Mouse (Mus musculus): ENCODE data around the gene Tmem234.

DNA sequence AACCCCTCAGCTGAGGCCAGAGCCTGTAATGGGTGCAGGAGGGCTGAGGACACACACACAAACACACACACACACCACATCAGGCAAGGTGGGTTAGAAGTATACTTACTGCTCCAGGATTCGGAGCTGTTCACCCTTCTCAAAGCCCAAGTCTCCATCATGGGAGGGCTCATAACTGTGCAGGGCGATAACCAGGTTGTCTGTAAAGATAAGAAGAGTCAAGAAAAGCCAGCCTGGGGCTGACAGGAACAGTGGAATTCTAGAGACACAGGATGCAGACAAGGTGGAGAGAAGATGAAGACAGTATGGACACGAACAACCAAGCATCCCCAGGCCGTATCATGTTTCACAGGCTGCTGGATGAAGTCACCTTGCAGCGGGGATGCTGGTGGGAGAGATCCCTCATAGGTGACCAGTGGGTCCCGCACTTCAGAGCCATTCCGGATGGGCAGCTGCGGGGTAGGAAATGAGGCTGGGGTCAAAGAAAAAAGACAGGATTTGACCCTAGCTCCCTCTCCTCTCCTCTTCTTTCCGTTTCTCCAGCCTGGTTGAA lies 43.1 kb upstream of the Tmem234 start:
- TF ChIP-seq EP300 (IDR thresholded peaks at IDR 0.05) (no peak), CTCF (IDR thresholded peaks at IDR 0.05) (no peak)

Data from lung, postnatal 0 days (tissue).